Mouse (Mus musculus): ENCODE measurements around the gene Grin1. TPM values are rescaled to one million over a fixed set of nuclear protein-coding genes. Genes with fewer than 3 reads are reported as not detected.
A peak's percentile ranks its signal among the peaks of the same experiment; 100 is the strongest.

Grin1 gene
- polyA plus RNA-seq, 1 experiment from 2014 or later, result 0.96 TPM

- Histone ChIP-seq H3K4me2 (peak overlapping the region; percentile 81), H3K4me3 (ENCODE audit: low read depth, low read length) (peak overlapping the region; percentile 49), H3K9me3 (replicated peaks; ENCODE audit: control insufficient read depth, low read length) (no peaks in the 10 kb centered on the region), H3K36me3 (ENCODE audit: control insufficient read depth, insufficient read depth, low read length) (peaks cover 5% of the 10 kb centered on the region), H3K27me3 (ENCODE audit: control insufficient read depth, insufficient read depth, low read length) (no peaks in the 10 kb centered on the region), H3K4me1 (ENCODE audit: control insufficient read depth, insufficient read depth, low read length) (peaks cover 11% of the 10 kb centered on the region), H3K27ac (ENCODE audit: low read depth, low read length) (no peak overlapping the region), H3K9ac (ENCODE audit: low read depth, low read length) (peak overlapping the region; percentile 29; the same call in 1 of the 2 replicates)
- ATAC-seq (replicated peaks; ENCODE audit: insufficient number of reproducible peaks, low FRiP score, low TSS enrichment), result no peak
- 36% methylated on average over 18 of the region's 18 CpGs for WGBS (ENCODE audit: insufficient replicate concordance)
These were observed 36.6 kb upstream of the Grin1 start for GRCm38 (mm10) chr2:25355419-25356066.

- Histone ChIP-seq H3K4me3 (ENCODE audit: low read depth, low read length) (no peak overlapping the region), H3K36me3 (ENCODE audit: control insufficient read depth, insufficient read depth, low read length) (peaks cover 17% of the 10 kb centered on the region), H3K27me3 (ENCODE audit: control insufficient read depth, insufficient read depth, low read length) (no peaks in the 10 kb centered on the region), H3K9ac (ENCODE audit: low read depth, low read length) (no peak overlapping the region), H3K27ac (ENCODE audit: low read depth, low read length) (no peak overlapping the region), H3K9me3 (replicated peaks; ENCODE audit: control insufficient read depth, low read length) (no peaks in the 10 kb centered on the region), H3K4me1 (ENCODE audit: control insufficient read depth, insufficient read depth, low read length) (peaks cover 11% of the 10 kb centered on the region), H3K4me2 (no peak overlapping the region)
- WGBS (ENCODE audit: insufficient replicate concordance), result 87% methylated on average over 6 of the region's 6 CpGs
- no peak for ATAC-seq (replicated peaks; ENCODE audit: insufficient number of reproducible peaks, low FRiP score, low TSS enrichment)
These were observed 35.2 kb upstream of the Grin1 start for GRCm38 (mm10) chr2:25354211-25354610.

- Histone ChIP-seq H3K4me1 (ENCODE audit: control insufficient read depth, insufficient read depth, low read length) (peaks cover 6% of the 10 kb centered on the region; the same call in 1 of the 2 replicates), H3K36me3 (ENCODE audit: control insufficient read depth, insufficient read depth, low read length) (peaks cover 36% of the 10 kb centered on the region), H3K4me2 (no peak overlapping the region), H3K9me3 (replicated peaks; ENCODE audit: control insufficient read depth, low read length) (no peaks in the 10 kb centered on the region), H3K27me3 (ENCODE audit: control insufficient read depth, insufficient read depth, low read length) (no peaks in the 10 kb centered on the region), H3K9ac (ENCODE audit: low read depth, low read length) (no peak overlapping the region), H3K4me3 (ENCODE audit: low read depth, low read length) (no peak overlapping the region), H3K27ac (ENCODE audit: low read depth, low read length) (no peak overlapping the region)
- ATAC-seq (replicated peaks; ENCODE audit: insufficient number of reproducible peaks, low FRiP score, low TSS enrichment), result no peak
- 92% methylated on average over 3 of the region's 3 CpGs for WGBS (ENCODE audit: insufficient replicate concordance)
These were observed 31.7 kb upstream of the Grin1 start for GRCm38 (mm10) chr2:25350701-25351100.

- Histone ChIP-seq H3K4me3 (ENCODE audit: low read depth, low read length) (no peak overlapping the region), H3K9ac (ENCODE audit: low read depth, low read length) (no peak overlapping the region), H3K4me1 (ENCODE audit: control insufficient read depth, insufficient read depth, low read length) (no peaks in the 10 kb centered on the region), H3K36me3 (ENCODE audit: control insufficient read depth, insufficient read depth, low read length) (peaks cover 45% of the 10 kb centered on the region), H3K9me3 (replicated peaks; ENCODE audit: control insufficient read depth, low read length) (no peaks in the 10 kb centered on the region), H3K4me2 (no peak overlapping the region), H3K27me3 (ENCODE audit: control insufficient read depth, insufficient read depth, low read length) (no peaks in the 10 kb centered on the region), H3K27ac (ENCODE audit: low read depth, low read length) (no peak overlapping the region)
- ATAC-seq (replicated peaks; ENCODE audit: insufficient number of reproducible peaks, low FRiP score, low TSS enrichment), result no peak
- WGBS (ENCODE audit: insufficient replicate concordance), result 88% methylated on average over 4 of the region's 4 CpGs
These were observed 30.5 kb upstream of the Grin1 start for GRCm38 (mm10) chr2:25349499-25349898.

- no peak for ATAC-seq (replicated peaks; ENCODE audit: insufficient number of reproducible peaks, low FRiP score, low TSS enrichment)
- H3K27me3 ChIP-seq (ENCODE audit: control insufficient read depth, insufficient read depth, low read length), result no peaks in the 10 kb centered on the region
- 93% methylated on average over 7 of the region's 7 CpGs for WGBS (ENCODE audit: insufficient replicate concordance)
These were observed 29.2 kb upstream of the Grin1 start for GRCm38 (mm10) chr2:25348162-25348561.

GRCm38 (mm10) chr2:25338303-25338702, 19.3 kb upstream of the Grin1 start:
- Histone ChIP-seq H3K9ac (ENCODE audit: low read depth, low read length) (no peak overlapping the region), H3K4me1 (ENCODE audit: control insufficient read depth, insufficient read depth, low read length) (peaks cover 6% of the 10 kb centered on the region), H3K9me3 (replicated peaks; ENCODE audit: control insufficient read depth, low read length) (no peaks in the 10 kb centered on the region), H3K4me2 (no peak overlapping the region), H3K27ac (ENCODE audit: low read depth, low read length) (no peak overlapping the region), H3K4me3 (ENCODE audit: low read depth, low read length) (no peak overlapping the region), H3K27me3 (ENCODE audit: control insufficient read depth, insufficient read depth, low read length) (no peaks in the 10 kb centered on the region), H3K36me3 (ENCODE audit: control insufficient read depth, insufficient read depth, low read length) (peaks cover 35% of the 10 kb centered on the region)
- WGBS (ENCODE audit: insufficient replicate concordance), result 93% methylated on average over 6 of the region's 6 CpGs
- no peak for ATAC-seq (replicated peaks; ENCODE audit: insufficient number of reproducible peaks, low FRiP score, low TSS enrichment)

More at GRCm38 (mm10) chr2:25348162-25348561, 29.2 kb upstream of the Grin1 start:
- no peak overlapping the region for H3K4me3 ChIP-seq (ENCODE audit: low read depth, low read length)
- no peak overlapping the region for H3K4me2 ChIP-seq
- H3K9me3 ChIP-seq (replicated peaks; ENCODE audit: control insufficient read depth, low read length), result no peaks in the 10 kb centered on the region
- H3K9ac ChIP-seq (ENCODE audit: low read depth, low read length), result no peak overlapping the region
- H3K36me3 ChIP-seq (ENCODE audit: control insufficient read depth, insufficient read depth, low read length), result peaks cover 45% of the 10 kb centered on the region
- H3K27ac ChIP-seq (ENCODE audit: low read depth, low read length), result no peak overlapping the region
- no peaks in the 10 kb centered on the region for H3K4me1 ChIP-seq (ENCODE audit: control insufficient read depth, insufficient read depth, low read length)

- ATAC-seq (replicated peaks; ENCODE audit: insufficient number of reproducible peaks, low FRiP score, low TSS enrichment), result no peak
- WGBS (ENCODE audit: insufficient replicate concordance), result 81% methylated on average over 2 of the region's 2 CpGs
- peak overlapping the region; percentile 97 for H3K4me2 ChIP-seq
- H3K36me3 ChIP-seq (ENCODE audit: control insufficient read depth, insufficient read depth, low read length), result peaks cover 30% of the 10 kb centered on the region
- no peaks in the 10 kb centered on the region for H3K9me3 ChIP-seq (replicated peaks; ENCODE audit: control insufficient read depth, low read length)
- no peaks in the 10 kb centered on the region for H3K27me3 ChIP-seq (ENCODE audit: control insufficient read depth, insufficient read depth, low read length)
- H3K4me3 ChIP-seq (ENCODE audit: low read depth, low read length), result peak overlapping the region; percentile 96
- peaks cover 8% of the 10 kb centered on the region for H3K4me1 ChIP-seq (ENCODE audit: control insufficient read depth, insufficient read depth, low read length)
- H3K9ac ChIP-seq (ENCODE audit: low read depth, low read length), result peak overlapping the region; percentile 89
- no peak overlapping the region for H3K27ac ChIP-seq (ENCODE audit: low read depth, low read length)
These were observed 14.6 kb upstream of the Grin1 start for GRCm38 (mm10) chr2:25333569-25333968.

GRCm38 (mm10) chr2:25332286-25333160, 13.5 kb upstream of the Grin1 start, which contains the start of gene Man1b1:
Gene Man1b1 (plus strand): TSS chr2:25332338.
- Histone ChIP-seq H3K27ac (ENCODE audit: low read depth, low read length) (peak within 1 kb of the TSS; percentile 92), H3K27me3 (ENCODE audit: control insufficient read depth, insufficient read depth, low read length) (no peaks in the 10 kb centered on the region), H3K4me2 (peak within 1 kb of the TSS; percentile 97), H3K4me1 (ENCODE audit: control insufficient read depth, insufficient read depth, low read length) (peaks cover 8% of the 10 kb centered on the region), H3K4me3 (ENCODE audit: low read depth, low read length) (peak within 1 kb of the TSS; percentile 96), H3K36me3 (ENCODE audit: control insufficient read depth, insufficient read depth, low read length) (peaks cover 23% of the 10 kb centered on the region), H3K9me3 (replicated peaks; ENCODE audit: control insufficient read depth, low read length) (no peaks in the 10 kb centered on the region), H3K9ac (ENCODE audit: low read depth, low read length) (peak within 1 kb of the TSS; percentile 97)
- peak; percentile 94 for ATAC-seq (replicated peaks; ENCODE audit: insufficient number of reproducible peaks, low FRiP score, low TSS enrichment)
- under 1% methylated on average over 76 of the region's 78 CpGs for WGBS (ENCODE audit: insufficient replicate concordance)
